Mouse (Mus musculus) limb, embryonic 15.5 days (tissue): ENCODE measurements around the gene Srgap3. TPM values are rescaled to one million over a fixed set of nuclear protein-coding genes. Genes with fewer than 3 reads are reported as not detected.
A peak's percentile ranks its signal among the peaks of the same experiment; 100 is the strongest.

Experiments used
- ATAC-seq: fragments of 200-750 bp; cut with Nextera tagmentation; 2 replicates; pipeline ENCODE4 v1.8.0; 2017; ENCODE audit warnings: low read depth, moderate TSS enrichment; ENCODE audit not compliant: insufficient number of reproducible peaks, low FRiP score, low TSS enrichment
- H3K27ac ChIP-seq: fragments of 300-500 bp; sonication (generic); 2 replicates; pipeline ENCODE4 v1.5.1; 2015; ENCODE audit warnings: moderate library complexity, mild to moderate bottlenecking, inconsistent platforms
- H3K27me3 ChIP-seq: fragments of 300-500 bp; sonication (generic); 2 replicates; pipeline ENCODE4 v1.6.1; 2015; ENCODE audit warnings: inconsistent platforms
- H3K36me3 ChIP-seq: fragments of 300-500 bp; sonication (generic); 2 replicates; pipeline ENCODE4 v1.6.1; 2015; ENCODE audit warnings: inconsistent platforms
- H3K4me1 ChIP-seq: fragments of 300-500 bp; sonication (generic); 2 replicates; pipeline ENCODE4 v1.6.1; 2015; ENCODE audit warnings: inconsistent platforms
- H3K4me2 ChIP-seq: fragments of 300-500 bp; sonication (generic); 2 replicates; pipeline ENCODE4 v1.6.1; 2015; ENCODE audit warnings: mild to moderate bottlenecking, inconsistent platforms
- H3K4me3 ChIP-seq: fragments of 300-500 bp; sonication (generic); 2 replicates; pipeline ENCODE4 v1.5.1; 2015; ENCODE audit warnings: mild to moderate bottlenecking, inconsistent platforms
- H3K9ac ChIP-seq: fragments of 300-500 bp; sonication (generic); 2 replicates; pipeline ENCODE4 v1.6.1; 2015; ENCODE audit warnings: inconsistent platforms
- H3K9me3 ChIP-seq: fragments of 300-500 bp; sonication (generic); 2 replicates; pipeline ENCODE4 v1.6.1; 2016; ENCODE audit warnings: inconsistent platforms
- WGBS: fragments of 180-500 bp; shearing (Covaris S2); methylation state at CpG from one replicate; pipeline ENCODE4 v1.1.7; 2015; 5-methylcytosine and 5-hydroxymethylcytosine counted together
- polyA plus RNA-seq: library from polyadenylated mRNA; unstranded; fragments of >200 nt; fragmentation: Nextera tagmentation; extraction: Ambion mirVana; gene quantifications from 2 replicates; pipeline ENCODE4 v1.2.1, GENCODE M21; 2015

Gene Srgap3
- polyA plus RNA-seq, 1 experiment from 2014 or later, result 6.0 TPM

- H3K27me3 ChIP-seq, result no peaks in the 10 kb centered on the region
- H3K36me3 ChIP-seq, result no peaks in the 10 kb centered on the region
- H3K9ac ChIP-seq, result no peak overlapping the region
- no peak overlapping the region; the same call in 1 of the 2 replicates for H3K27ac ChIP-seq
- peaks cover 29% of the 10 kb centered on the region for H3K4me1 ChIP-seq
- no peak overlapping the region for H3K4me2 ChIP-seq
- H3K9me3 ChIP-seq, result no peaks in the 10 kb centered on the region
- no peak overlapping the region for H3K4me3 ChIP-seq
- ATAC-seq, result no peak
- WGBS, result 53% methylated on average over 10 of the region's 10 CpGs
Observed at GRCm38 (mm10) chr6:112972127-112972526, 25.1 kb upstream of the Srgap3 start.

GRCm38 (mm10) chr6:112971116-112971768 lies 24.2 kb upstream of the Srgap3 start:
- WGBS, result 45% methylated on average over 6 of the region's 6 CpGs
- Histone ChIP-seq H3K27ac (no peak overlapping the region), H3K4me1 (peaks cover 29% of the 10 kb centered on the region), H3K4me2 (no peak overlapping the region), H3K9ac (no peak overlapping the region), H3K27me3 (no peaks in the 10 kb centered on the region), H3K4me3 (no peak overlapping the region), H3K36me3 (no peaks in the 10 kb centered on the region), H3K9me3 (no peaks in the 10 kb centered on the region)
- ATAC-seq, result no peak

- 89% methylated on average over 6 of the region's 6 CpGs for WGBS
- H3K9me3 ChIP-seq, result no peaks in the 10 kb centered on the region
- H3K4me3 ChIP-seq, result no peak overlapping the region
- no peaks in the 10 kb centered on the region for H3K27me3 ChIP-seq
- H3K27ac ChIP-seq, result no peak overlapping the region
- no peak overlapping the region for H3K4me2 ChIP-seq
- H3K4me1 ChIP-seq, result peaks cover 8% of the 10 kb centered on the region; the same call in 1 of the 2 replicates
- no peak overlapping the region for H3K9ac ChIP-seq
- ATAC-seq, result no peak
- no peaks in the 10 kb centered on the region for H3K36me3 ChIP-seq
Observed at GRCm38 (mm10) chr6:112967359-112967758, 20.3 kb upstream of the Srgap3 start.

GRCm38 (mm10) chr6:112958360-112958759 lies 11.3 kb upstream of the Srgap3 start:
- 26% methylated on average over 6 of the region's 6 CpGs for WGBS
- Histone ChIP-seq H3K27ac (peak overlapping the region; percentile 73), H3K4me1 (peaks cover 27% of the 10 kb centered on the region), H3K9ac (no peak overlapping the region), H3K9me3 (no peaks in the 10 kb centered on the region), H3K4me3 (no peak overlapping the region), H3K27me3 (no peaks in the 10 kb centered on the region), H3K4me2 (no peak overlapping the region), H3K36me3 (no peaks in the 10 kb centered on the region)
- no peak for ATAC-seq

- H3K27ac ChIP-seq, result peak overlapping the region; percentile 65
- no peaks in the 10 kb centered on the region for H3K9me3 ChIP-seq
- H3K9ac ChIP-seq, result no peak overlapping the region
- H3K27me3 ChIP-seq, result no peaks in the 10 kb centered on the region
- H3K4me2 ChIP-seq, result peak overlapping the region; percentile 32; the same call in 1 of the 2 replicates
- peak overlapping the region; percentile 14 for H3K4me3 ChIP-seq
- H3K36me3 ChIP-seq, result no peaks in the 10 kb centered on the region
- ATAC-seq, result peak; percentile 75
- 24% methylated on average over 11 of the region's 11 CpGs for WGBS
- peaks cover 27% of the 10 kb centered on the region for H3K4me1 ChIP-seq
Observed at GRCm38 (mm10) chr6:112957583-112958280, 10.7 kb upstream of the Srgap3 start.

GRCm38 (mm10) chr6:112955773-112956172 lies 8.7 kb upstream of the Srgap3 start:
- no peak for ATAC-seq
- Histone ChIP-seq H3K9me3 (no peaks in the 10 kb centered on the region), H3K27ac (no peak overlapping the region), H3K27me3 (no peaks in the 10 kb centered on the region), H3K4me1 (peaks cover 27% of the 10 kb centered on the region), H3K9ac (no peak overlapping the region), H3K4me2 (no peak overlapping the region), H3K36me3 (no peaks in the 10 kb centered on the region), H3K4me3 (no peak overlapping the region)
- WGBS, result 79% methylated on average over 2 of the region's 2 CpGs

GRCm38 (mm10) chr6:112953905-112954304 lies 6.8 kb upstream of the Srgap3 start:
- H3K4me3 ChIP-seq, result no peak overlapping the region
- H3K4me1 ChIP-seq, result peaks cover 29% of the 10 kb centered on the region
- no peaks in the 10 kb centered on the region for H3K9me3 ChIP-seq
- H3K27me3 ChIP-seq, result no peaks in the 10 kb centered on the region
- no peak overlapping the region for H3K4me2 ChIP-seq
- H3K36me3 ChIP-seq, result no peaks in the 10 kb centered on the region
- ATAC-seq, result no peak
- H3K9ac ChIP-seq, result no peak overlapping the region
- 73% methylated on average over 7 of the region's 7 CpGs for WGBS
- H3K27ac ChIP-seq, result no peak overlapping the region

- Histone ChIP-seq H3K4me3 (no peak overlapping the region), H3K4me1 (peaks cover 22% of the 10 kb centered on the region), H3K9me3 (no peaks in the 10 kb centered on the region), H3K27ac (no peak overlapping the region), H3K36me3 (no peaks in the 10 kb centered on the region), H3K27me3 (no peaks in the 10 kb centered on the region), H3K9ac (no peak overlapping the region), H3K4me2 (no peak overlapping the region)
- WGBS, result 82% methylated on average over 2 of the region's 2 CpGs
- ATAC-seq, result no peak
Observed at GRCm38 (mm10) chr6:112951254-112951653, 4.2 kb upstream of the Srgap3 start.

- 38% methylated on average over 8 of the region's 8 CpGs for WGBS
- H3K27ac ChIP-seq, result no peak overlapping the region
- no peaks in the 10 kb centered on the region for H3K9me3 ChIP-seq
- no peak overlapping the region for H3K4me3 ChIP-seq
- ATAC-seq, result no peak
- no peak overlapping the region for H3K9ac ChIP-seq
- peaks cover 28% of the 10 kb centered on the region for H3K4me1 ChIP-seq
- no peaks in the 10 kb centered on the region for H3K36me3 ChIP-seq
- H3K4me2 ChIP-seq, result no peak overlapping the region
- no peaks in the 10 kb centered on the region for H3K27me3 ChIP-seq
Observed at GRCm38 (mm10) chr6:112950205-112951110, 3.4 kb upstream of the Srgap3 start.

GRCm38 (mm10) chr6:112949220-112949619 lies 2.2 kb upstream of the Srgap3 start:
- Histone ChIP-seq H3K4me2 (no peak overlapping the region), H3K27ac (no peak overlapping the region), H3K4me3 (no peak overlapping the region), H3K27me3 (no peaks in the 10 kb centered on the region), H3K4me1 (peaks cover 35% of the 10 kb centered on the region), H3K36me3 (no peaks in the 10 kb centered on the region), H3K9me3 (no peaks in the 10 kb centered on the region), H3K9ac (no peak overlapping the region)
- ATAC-seq, result no peak
- WGBS, result 79% methylated on average over 2 of the region's 2 CpGs

GRCm38 (mm10) chr6:112948416-112948815 lies 1.4 kb upstream of the Srgap3 start:
- H3K36me3 ChIP-seq, result no peaks in the 10 kb centered on the region
- no peak overlapping the region for H3K9ac ChIP-seq
- H3K27ac ChIP-seq, result 0 out of 2 replicates have a peak overlapping the region, but pooled peaks have one; percentile 87
- no peak overlapping the region for H3K4me2 ChIP-seq
- WGBS, result 81% methylated on average over 2 of the region's 2 CpGs
- H3K9me3 ChIP-seq, result no peaks in the 10 kb centered on the region
- no peak for ATAC-seq
- no peaks in the 10 kb centered on the region for H3K27me3 ChIP-seq
- peaks cover 41% of the 10 kb centered on the region for H3K4me1 ChIP-seq
- no peak overlapping the region for H3K4me3 ChIP-seq
